Mouse (Mus musculus): Measurements from ENCODE around the gene Timm8b.
A peak's percentile ranks its signal among the peaks of the same experiment; 100 is the strongest.
"Not testable (repeated sequence)": the region's sequence is repeated elsewhere in the genome, so short reads cannot be mapped to it uniquely, and the experiment has no call there.

Timm8b gene

GRCm38 (mm10) chr9:50602055-50602845, 1.5 kb upstream of the Timm8b start:
- DNase-seq (ENCODE audit: low spot score), result no peak

- DNase-seq (ENCODE audit: low spot score), result no peak
Measured at GRCm38 (mm10) chr9:50603998-50604324, 251 bp downstream of the Timm8b start.

- no peak for DNase-seq (ENCODE audit: low spot score)
Measured at GRCm38 (mm10) chr9:50604338-50604737, 628 bp downstream of the Timm8b start.

GRCm38 (mm10) chr9:50612115-50612514, 8.4 kb downstream of the Timm8b start:
- DNase-seq (ENCODE audit: low spot score), result no peak

- no peak for DNase-seq (ENCODE audit: low spot score)
Measured at GRCm38 (mm10) chr9:50616161-50616560, 12.5 kb downstream of the Timm8b start.

GRCm38 (mm10) chr9:50616766-50617603, 13.3 kb downstream of the Timm8b start, which contains the start of the genes Pih1d2 and Nkapd1:
Gene Pih1d2 (plus strand): TSS chr9:50617321.
Gene Nkapd1 (minus strand): TSS chr9:50617464.
- peak; percentile 88 for DNase-seq (ENCODE audit: low spot score)

- DNase-seq (ENCODE audit: low spot score), result no peak
Measured at GRCm38 (mm10) chr9:50617794-50618330, 14.2 kb downstream of the Timm8b start.

- DNase-seq (ENCODE audit: low spot score), result not testable (repeated sequence)
Measured at GRCm38 (mm10) chr9:50630903-50631302, 27.2 kb downstream of the Timm8b start.

GRCm38 (mm10) chr9:50632016-50632688, 28.4 kb downstream of the Timm8b start:
- no peak for DNase-seq (ENCODE audit: low spot score)

- no peak for DNase-seq (ENCODE audit: low spot score)
Measured at GRCm38 (mm10) chr9:50633059-50633458, 29.3 kb downstream of the Timm8b start.

- no peak for DNase-seq (ENCODE audit: low spot score)
Measured at GRCm38 (mm10) chr9:50634270-50634669, 30.6 kb downstream of the Timm8b start.

- no peak for DNase-seq (ENCODE audit: low spot score)
Measured at GRCm38 (mm10) chr9:50646826-50647370, 43.2 kb downstream of the Timm8b start.

GRCm38 (mm10) chr9:50650503-50650902, 46.8 kb downstream of the Timm8b start:
- no peak for DNase-seq (ENCODE audit: low spot score)

Data from layer of hippocampus, adult 9-10 months (tissue).